Mouse (Mus musculus) liver, adult 2 months (tissue): ENCODE measurements around the gene Tsr2. TPM values are rescaled to one million over a fixed set of nuclear protein-coding genes. Genes with fewer than 3 reads are reported as not detected.

Experiments
- DNase-seq: peaks from one replicate; pipeline ENCODE4 v3.0.0-alpha.2; 2011; ENCODE audit warnings: low read depth, low spot score; ENCODE audit errors: extremely low read depth
- H3K27ac ChIP-seq: fragments of 200-500 bp; replicated peaks from 2 replicates; pipeline ENCODE4 v1.5.1; 2012; ENCODE audit warnings: low read depth, mild to moderate bottlenecking, control low read depth, inconsistent platforms, low read length; ENCODE audit not compliant: insufficient read depth
- H3K27me3 ChIP-seq: fragments of 200-500 bp; 2 replicates; pipeline ENCODE4 v1.6.1; 2012; ENCODE audit warnings: mild to moderate bottlenecking, moderate library complexity, low read length, inconsistent platforms; ENCODE audit not compliant: control insufficient read depth, insufficient read depth
- H3K36me3 ChIP-seq: fragments of 200-500 bp; 2 replicates; pipeline ENCODE4 v1.6.1; 2012; ENCODE audit warnings: low read length, inconsistent platforms; ENCODE audit not compliant: control insufficient read depth, insufficient read depth
- H3K4me1 ChIP-seq: fragments of 200-500 bp; 2 replicates; pipeline ENCODE4 v1.6.1; 2011; ENCODE audit warnings: low read length; ENCODE audit not compliant: control insufficient read depth, insufficient read depth
- H3K4me3 ChIP-seq: fragments of 200-500 bp; 2 replicates; pipeline ENCODE4 v1.5.1; 2011; ENCODE audit warnings: low read depth, mild to moderate bottlenecking, control low read depth, low read length, moderate library complexity; ENCODE audit not compliant: insufficient read depth
- H3K79me2 ChIP-seq: fragments of 200-500 bp; 2 replicates; pipeline ENCODE4 v1.6.1; 2012; ENCODE audit warnings: inconsistent platforms, mild to moderate bottlenecking, low read length, moderate library complexity; ENCODE audit not compliant: control insufficient read depth, insufficient read depth
- H3K9ac ChIP-seq: fragments of 200-500 bp; 2 replicates; pipeline ENCODE4 v1.6.1; 2012; ENCODE audit warnings: low read depth, mild to moderate bottlenecking, control low read depth, inconsistent platforms, low read length
- CTCF ChIP-seq: fragments of 200-500 bp; IDR thresholded peaks from 2 replicates; pipeline ENCODE4 v1.5.1; 2011; ENCODE audit warnings: low read depth, low read length, control low read depth
- POLR2A ChIP-seq: fragments of 200-500 bp; IDR thresholded peaks from 2 replicates; pipeline ENCODE4 v1.6.1; 2011; ENCODE audit warnings: low read length, control low read depth; ENCODE audit not compliant: insufficient read depth; ENCODE audit errors: extremely low read depth
- WGBS: fragments of 180-500 bp; shearing (Covaris S2); methylation state at CpG from one replicate; pipeline ENCODE4 v1.1.7; 2018; 5-methylcytosine and 5-hydroxymethylcytosine counted together
- polyA plus RNA-seq: library from polyadenylated mRNA; depleted of rRNA; stranded (reverse); fragments of >200 nt; gene quantifications from 2 replicates; pipeline ENCODE4 v1.2.3, GENCODE M21; 2012; rRNA removed
- total RNA-seq: library from RNA; depleted of rRNA; stranded (reverse); fragments of >200 nt; gene quantifications from 2 replicates; pipeline ENCODE4 v1.2.3, GENCODE M21; 2014; rRNA removed

Tsr2 gene
- 6.0 and 6.4 TPM in 2 replicates for total RNA-seq
- polyA plus RNA-seq: 3.2 and 3.4 TPM in 2 replicates

GRCm38 (mm10) chrX:151096171-151097058 is at the start of gene Tsr2:
Gene Tsr2 (minus strand): TSS chrX:151096543.
- Histone ChIP-seq H3K36me3 (no peaks in the 10 kb centered on the region), H3K27me3 (no peaks in the 10 kb centered on the region), H3K4me3 (peak within 1 kb of the TSS; percentile 98), H3K9ac (peak within 1 kb of the TSS; percentile 78), H3K79me2 (peaks cover 2% of the 10 kb centered on the region; the same call in 1 of the 2 replicates), H3K27ac (no peak within 1 kb of the TSS), H3K4me1 (no peaks in the 10 kb centered on the region)
- 7% methylated on average over 35 of the region's 35 CpGs for WGBS
- TF ChIP-seq CTCF: 0 out of 2 replicates have a peak, but pooled peaks have one; percentile 13
- no peak for TF ChIP-seq POLR2A
- DNase-seq: peak; percentile 69

GRCm38 (mm10) chrX:151132785-151133184 is 36.4 kb upstream of the Tsr2 start:
- no peak overlapping the region for H3K4me3 ChIP-seq
- H3K27me3 ChIP-seq: no peaks in the 10 kb centered on the region
- no peak overlapping the region for H3K9ac ChIP-seq
- H3K79me2 ChIP-seq: no peaks in the 10 kb centered on the region
- H3K4me1 ChIP-seq: no peaks in the 10 kb centered on the region
- TF ChIP-seq POLR2A (no peak), CTCF (no peak)
- no peaks in the 10 kb centered on the region for H3K36me3 ChIP-seq
- H3K27ac ChIP-seq: no peak overlapping the region
- 7% methylated on average over 10 of the region's 10 CpGs for WGBS
- DNase-seq: peak; percentile 29

GRCm38 (mm10) chrX:151130493-151130892 is 34.1 kb upstream of the Tsr2 start:
- Histone ChIP-seq H3K4me3 (no peak overlapping the region), H3K79me2 (no peaks in the 10 kb centered on the region), H3K27me3 (no peaks in the 10 kb centered on the region), H3K36me3 (no peaks in the 10 kb centered on the region), H3K9ac (no peak overlapping the region), H3K27ac (no peak overlapping the region), H3K4me1 (no peaks in the 10 kb centered on the region)
- TF ChIP-seq CTCF (no peak), POLR2A (no peak)
- DNase-seq: no peak
- WGBS: 86% methylated on average over 3 of the region's 3 CpGs

GRCm38 (mm10) chrX:151123933-151124332 is 27.6 kb upstream of the Tsr2 start:
- no peaks in the 10 kb centered on the region for H3K27me3 ChIP-seq
- no peak overlapping the region for H3K9ac ChIP-seq
- no peaks in the 10 kb centered on the region for H3K36me3 ChIP-seq
- no peak for DNase-seq
- TF ChIP-seq POLR2A: no peak
- TF ChIP-seq CTCF: no peak
- WGBS: 80% methylated on average over 2 of the region's 2 CpGs
- no peak overlapping the region for H3K27ac ChIP-seq
- H3K4me1 ChIP-seq: no peaks in the 10 kb centered on the region
- H3K79me2 ChIP-seq: no peaks in the 10 kb centered on the region
- H3K4me3 ChIP-seq: no peak overlapping the region

- 10% methylated on average over 2 of the region's 2 CpGs for WGBS
- no peak for DNase-seq
- Histone ChIP-seq H3K79me2 (no peaks in the 10 kb centered on the region), H3K27me3 (no peaks in the 10 kb centered on the region), H3K9ac (no peak overlapping the region), H3K36me3 (no peaks in the 10 kb centered on the region), H3K4me1 (no peaks in the 10 kb centered on the region), H3K4me3 (no peak overlapping the region), H3K27ac (no peak overlapping the region)
- TF ChIP-seq CTCF (peak; percentile 57), POLR2A (no peak)
Measured at GRCm38 (mm10) chrX:151117432-151117831, 21.1 kb upstream of the Tsr2 start.

- WGBS: 10% methylated on average over 7 of the region's 7 CpGs
- Histone ChIP-seq H3K4me1 (no peaks in the 10 kb centered on the region), H3K4me3 (no peak overlapping the region), H3K27ac (no peak overlapping the region), H3K27me3 (no peaks in the 10 kb centered on the region), H3K36me3 (no peaks in the 10 kb centered on the region), H3K9ac (no peak overlapping the region), H3K79me2 (no peaks in the 10 kb centered on the region)
- DNase-seq: peak; percentile 13
- TF ChIP-seq CTCF (peak; percentile 63), POLR2A (no peak)
Measured at GRCm38 (mm10) chrX:151116795-151117194, 20.5 kb upstream of the Tsr2 start.
